Mouse (Mus musculus): ENCODE measurements around the gene Trim13. TPM values are rescaled to one million over a fixed set of nuclear protein-coding genes. Genes with fewer than 3 reads are reported as not detected.

The Trim13 gene
- polyA plus RNA-seq, 1 experiment from 2014 or later: 10.1 TPM

- Histone ChIP-seq H3K4me2 (ENCODE audit: low read depth, low read length) (no peak overlapping the region), H3K27ac (ENCODE audit: low read length) (no peak overlapping the region), H3K36me3 (ENCODE audit: control insufficient read depth, insufficient read depth, low read length) (no peaks in the 10 kb centered on the region), H3K27me3 (replicated peaks; ENCODE audit: control insufficient read depth, insufficient read depth, low read length) (no peaks in the 10 kb centered on the region), H3K4me1 (ENCODE audit: control insufficient read depth, insufficient read depth, low read length) (no peaks in the 10 kb centered on the region), H3K4me3 (ENCODE audit: low read length) (no peak overlapping the region), H3K9me3 (ENCODE audit: control insufficient read depth, low read length) (no peaks in the 10 kb centered on the region), H3K9ac (ENCODE audit: low read depth, low read length) (no peak overlapping the region)
- 61% methylated on average over 2 of the region's 2 CpGs for WGBS
- ATAC-seq: peak; percentile 89
Measured at GRCm38 (mm10) chr14:61572131-61572530, 25.9 kb upstream of the Trim13 start.

- H3K27ac ChIP-seq (ENCODE audit: low read length): no peak overlapping the region
- H3K36me3 ChIP-seq (ENCODE audit: control insufficient read depth, insufficient read depth, low read length): no peaks in the 10 kb centered on the region
- H3K4me3 ChIP-seq (ENCODE audit: low read length): no peak overlapping the region
- no peak overlapping the region for H3K4me2 ChIP-seq (ENCODE audit: low read depth, low read length)
- no peak for ATAC-seq
- no peaks in the 10 kb centered on the region for H3K27me3 ChIP-seq (replicated peaks; ENCODE audit: control insufficient read depth, insufficient read depth, low read length)
- no peaks in the 10 kb centered on the region for H3K9me3 ChIP-seq (ENCODE audit: control insufficient read depth, low read length)
- 90% methylated on average over 10 of the region's 10 CpGs for WGBS
- H3K4me1 ChIP-seq (ENCODE audit: control insufficient read depth, insufficient read depth, low read length): no peaks in the 10 kb centered on the region
- H3K9ac ChIP-seq (ENCODE audit: low read depth, low read length): no peak overlapping the region
Measured at GRCm38 (mm10) chr14:61575066-61575465, 23.0 kb upstream of the Trim13 start.

GRCm38 (mm10) chr14:61575941-61576340, 22.1 kb upstream of the Trim13 start:
- no peak overlapping the region for H3K4me2 ChIP-seq (ENCODE audit: low read depth, low read length)
- no peaks in the 10 kb centered on the region for H3K4me1 ChIP-seq (ENCODE audit: control insufficient read depth, insufficient read depth, low read length)
- no peak overlapping the region for H3K4me3 ChIP-seq (ENCODE audit: low read length)
- 87% methylated on average over 8 of the region's 8 CpGs for WGBS
- H3K9ac ChIP-seq (ENCODE audit: low read depth, low read length): no peak overlapping the region
- no peak overlapping the region for H3K27ac ChIP-seq (ENCODE audit: low read length)
- no peaks in the 10 kb centered on the region for H3K36me3 ChIP-seq (ENCODE audit: control insufficient read depth, insufficient read depth, low read length)
- no peak for ATAC-seq
- H3K27me3 ChIP-seq (replicated peaks; ENCODE audit: control insufficient read depth, insufficient read depth, low read length): no peaks in the 10 kb centered on the region
- no peaks in the 10 kb centered on the region for H3K9me3 ChIP-seq (ENCODE audit: control insufficient read depth, low read length)

- Histone ChIP-seq H3K27ac (ENCODE audit: low read length) (no peak overlapping the region), H3K9ac (ENCODE audit: low read depth, low read length) (no peak overlapping the region), H3K4me3 (ENCODE audit: low read length) (no peak overlapping the region), H3K36me3 (ENCODE audit: control insufficient read depth, insufficient read depth, low read length) (no peaks in the 10 kb centered on the region), H3K4me2 (ENCODE audit: low read depth, low read length) (no peak overlapping the region), H3K9me3 (ENCODE audit: control insufficient read depth, low read length) (no peaks in the 10 kb centered on the region), H3K4me1 (ENCODE audit: control insufficient read depth, insufficient read depth, low read length) (no peaks in the 10 kb centered on the region), H3K27me3 (replicated peaks; ENCODE audit: control insufficient read depth, insufficient read depth, low read length) (no peaks in the 10 kb centered on the region)
- 70% methylated on average over 4 of the region's 4 CpGs for WGBS
- ATAC-seq: no peak
Measured at GRCm38 (mm10) chr14:61589288-61590065, 8.6 kb upstream of the Trim13 start.

- no peak overlapping the region for H3K27ac ChIP-seq (ENCODE audit: low read length)
- H3K36me3 ChIP-seq (ENCODE audit: control insufficient read depth, insufficient read depth, low read length): no peaks in the 10 kb centered on the region
- H3K27me3 ChIP-seq (replicated peaks; ENCODE audit: control insufficient read depth, insufficient read depth, low read length): no peaks in the 10 kb centered on the region
- H3K4me3 ChIP-seq (ENCODE audit: low read length): no peak overlapping the region
- H3K4me2 ChIP-seq (ENCODE audit: low read depth, low read length): no peak overlapping the region
- 0 out of 2 replicates have a peak, but pooled peaks cover 5% of the 10 kb centered on the region for H3K4me1 ChIP-seq (ENCODE audit: control insufficient read depth, insufficient read depth, low read length)
- ATAC-seq: no peak
- H3K9ac ChIP-seq (ENCODE audit: low read depth, low read length): no peak overlapping the region
- H3K9me3 ChIP-seq (ENCODE audit: control insufficient read depth, low read length): no peaks in the 10 kb centered on the region
- 85% methylated on average over 9 of the region's 9 CpGs for WGBS
Measured at GRCm38 (mm10) chr14:61596719-61597426, 1.2 kb upstream of the Trim13 start.

GRCm38 (mm10) chr14:61599057-61599806, 1.2 kb downstream of the Trim13 start:
- ATAC-seq: peak; percentile 99
- WGBS: 4% methylated on average over 44 of the region's 44 CpGs

GRCm38 (mm10) chr14:61601348-61601747, 3.3 kb downstream of the Trim13 start:
- H3K4me3 ChIP-seq (ENCODE audit: low read length): no peak overlapping the region
- no peak overlapping the region for H3K9ac ChIP-seq (ENCODE audit: low read depth, low read length)
- no peaks in the 10 kb centered on the region for H3K27me3 ChIP-seq (replicated peaks; ENCODE audit: control insufficient read depth, insufficient read depth, low read length)
- H3K9me3 ChIP-seq (ENCODE audit: control insufficient read depth, low read length): no peaks in the 10 kb centered on the region
- no peak for ATAC-seq
- H3K4me1 ChIP-seq (ENCODE audit: control insufficient read depth, insufficient read depth, low read length): 0 out of 2 replicates have a peak, but pooled peaks cover 5% of the 10 kb centered on the region
- no peak overlapping the region for H3K27ac ChIP-seq (ENCODE audit: low read length)
- WGBS: 72% methylated on average over 9 of the region's 9 CpGs
- no peaks in the 10 kb centered on the region for H3K36me3 ChIP-seq (ENCODE audit: control insufficient read depth, insufficient read depth, low read length)
- H3K4me2 ChIP-seq (ENCODE audit: low read depth, low read length): no peak overlapping the region

More at GRCm38 (mm10) chr14:61599057-61599806, 1.2 kb downstream of the Trim13 start:
- peak overlapping the region; percentile 62 for H3K4me2 ChIP-seq (ENCODE audit: low read depth, low read length)
- no peaks in the 10 kb centered on the region for H3K9me3 ChIP-seq (ENCODE audit: control insufficient read depth, low read length)
- peak overlapping the region; percentile 69 for H3K27ac ChIP-seq (ENCODE audit: low read length)
- H3K4me1 ChIP-seq (ENCODE audit: control insufficient read depth, insufficient read depth, low read length): 0 out of 2 replicates have a peak, but pooled peaks cover 5% of the 10 kb centered on the region
- no peaks in the 10 kb centered on the region for H3K36me3 ChIP-seq (ENCODE audit: control insufficient read depth, insufficient read depth, low read length)
- H3K27me3 ChIP-seq (replicated peaks; ENCODE audit: control insufficient read depth, insufficient read depth, low read length): no peaks in the 10 kb centered on the region
- H3K4me3 ChIP-seq (ENCODE audit: low read length): peak overlapping the region; percentile 87
- peak overlapping the region; percentile 84 for H3K9ac ChIP-seq (ENCODE audit: low read depth, low read length)

GRCm38 (mm10) chr14:61603069-61603755, 5.2 kb downstream of the Trim13 start:
- WGBS: 80% methylated on average over 8 of the region's 8 CpGs
- Histone ChIP-seq H3K4me1 (ENCODE audit: control insufficient read depth, insufficient read depth, low read length) (0 out of 2 replicates have a peak, but pooled peaks cover 5% of the 10 kb centered on the region), H3K27ac (ENCODE audit: low read length) (no peak overlapping the region), H3K9ac (ENCODE audit: low read depth, low read length) (no peak overlapping the region), H3K27me3 (replicated peaks; ENCODE audit: control insufficient read depth, insufficient read depth, low read length) (no peaks in the 10 kb centered on the region), H3K36me3 (ENCODE audit: control insufficient read depth, insufficient read depth, low read length) (no peaks in the 10 kb centered on the region), H3K9me3 (ENCODE audit: control insufficient read depth, low read length) (no peaks in the 10 kb centered on the region), H3K4me2 (ENCODE audit: low read depth, low read length) (no peak overlapping the region), H3K4me3 (ENCODE audit: low read length) (no peak overlapping the region)
- ATAC-seq: no peak
